9 mouse cellular contexts compared by ENCODE assay signal in the genomic region with DNA sequence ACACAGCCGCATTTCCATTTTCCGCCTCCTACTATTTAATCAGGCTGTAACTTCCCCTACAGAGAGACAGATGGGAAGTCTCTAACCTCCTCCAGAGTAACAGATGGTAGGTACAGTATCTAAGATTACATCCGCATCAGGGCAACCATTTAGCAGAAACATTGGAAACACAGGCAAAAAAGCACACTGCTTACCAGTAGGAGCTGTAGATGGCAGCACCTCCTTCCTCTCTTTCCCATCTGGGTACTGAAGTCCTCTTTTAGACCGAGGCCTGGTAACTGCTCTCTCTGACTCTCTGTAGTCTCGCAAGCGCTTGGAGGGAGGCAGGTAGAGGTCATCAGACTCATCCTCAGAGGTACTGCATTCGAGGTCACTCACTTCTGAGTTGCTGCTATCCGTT. TPM values are rescaled to one million over a fixed set of nuclear protein-coding genes. Genes with fewer than 3 reads are reported as not detected.
A peak's percentile ranks its signal among the peaks of the same experiment; 100 is the strongest.
DNase-seq lines count a peak whose midpoint lies in the region; ATAC-seq and TF ChIP-seq lines count a peak whose summit lies in the region.
"Had no signal": no experiment of that assay in that cellular context is flagged by ENCODE, and none has a peak within 500 bp of the region (broad histone marks: within the 10 kb centered on the region; RNA-seq: fewer than 3 reads in every experiment).

No protein-coding gene starts in this region.

- H3K9ac ChIP-seq in heart, adult 2 months (ENCODE audit: low read depth, low read length) = no peak overlapping the region
- no peak overlapping the region for H3K9ac ChIP-seq in midbrain, embryonic 12.5 days (replicated peaks)
- H3K9ac ChIP-seq: heart, embryonic 13.5 days had no signal

- H3K4me2 ChIP-seq in midbrain, embryonic 12.5 days (replicated peaks) = no peak overlapping the region
- H3K4me2 ChIP-seq: heart, embryonic 13.5 days had no signal

- WGBS in heart, adult 2 months = 65% methylated on average over 8 of the region's 8 CpGs
- 86% methylated on average over 8 of the region's 8 CpGs for WGBS in midbrain, embryonic 12.5 days

- H3K9me3 ChIP-seq in midbrain, embryonic 12.5 days = no peaks in the 10 kb centered on the region
- H3K9me3 ChIP-seq: heart, embryonic 13.5 days had no signal

- no peak overlapping the region for H3K27ac ChIP-seq in heart, adult 2 months
- H3K27ac ChIP-seq in midbrain, embryonic 12.5 days (replicated peaks) = no peak overlapping the region
- H3K27ac ChIP-seq: heart, embryonic 13.5 days had no signal

- DNase-seq in heart, adult 2 months = no peak
- DNase-seq in heart, adult 11 months = no peak
- peak; percentile 5 to 8 for DNase-seq in adrenal gland, postnatal 36 days
- DNase-seq in frontal cortex, postnatal 36 days (ENCODE audit: low spot score in 2 of 2) = peak; percentile 17 to 70
- peak; percentile 77 for DNase-seq in layer of hippocampus, adult 9-11 months
- no peak for DNase-seq in ovary, postnatal 36 days (ENCODE audit: low spot score)
- no peak for DNase-seq in urinary bladder, postnatal 10 days (ENCODE audit: low spot score)

- intact Hi-C loops in heart, adult 2 months (cut with DNase I) = loop anchor here (5.0 kb wide), 1 partner anchor 154 kb away; no protein-coding TSS in a partner anchor

- H3K36me3 ChIP-seq in heart, adult 2 months (ENCODE audit: control insufficient read depth, insufficient read depth, low read length) = no peaks in the 10 kb centered on the region
- H3K36me3 ChIP-seq in midbrain, embryonic 12.5 days = peaks cover 50% of the 10 kb centered on the region

- peak; percentile 62 for TF ChIP-seq CTCF in heart, adult 2 months (IDR thresholded peaks at IDR 0.05)

- H3K4me1 ChIP-seq in heart, adult 2 months (ENCODE audit: control insufficient read depth, insufficient read depth, low read length) = no peaks in the 10 kb centered on the region
- no peaks in the 10 kb centered on the region for H3K4me1 ChIP-seq in midbrain, embryonic 12.5 days
- H3K4me1 ChIP-seq: heart, embryonic 13.5 days had no signal

- no peak for TF ChIP-seq EP300 in heart, adult 2 months (IDR thresholded peaks at IDR 0.05; ENCODE audit: insufficient read depth, low read depth, low read length)

- peak; percentile 68 for ATAC-seq in midbrain, embryonic 12.5 days (ENCODE audit: low FRiP score, low read depth)

- H3K79me2 ChIP-seq in heart, adult 2 months (replicated peaks; ENCODE audit: control insufficient read depth, insufficient read depth, low read length) = no peaks in the 10 kb centered on the region

- TF ChIP-seq POLR2A in heart, adult 2 months (IDR thresholded peaks at IDR 0.05; ENCODE audit: insufficient read depth, low read depth, low read length) = no peak

- no peak overlapping the region for H3K4me3 ChIP-seq in heart, adult 2 months
- H3K4me3 ChIP-seq in midbrain, embryonic 12.5 days = no peak overlapping the region
- H3K4me3 ChIP-seq: heart, embryonic 13.5 days had no signal

- H3K27me3 ChIP-seq in heart, adult 2 months (ENCODE audit: control insufficient read depth, insufficient read depth, low read length) = no peaks in the 10 kb centered on the region
- H3K27me3 ChIP-seq in midbrain, embryonic 12.5 days = no peaks in the 10 kb centered on the region
- H3K27me3 ChIP-seq: heart, embryonic 13.5 days had no signal

RNA-seq across cellular contexts. Expression of a gene that starts 10.4 kb away (rescaled TPM):
- under 1 TPM; 0.14 to 0.29 TPM for total RNA-seq in heart, adult 2 months (2021)
- polyA plus RNA-seq in heart, adult 2 months (2012; rRNA removed) = 0.04 and 0.09 TPM in 2 replicates
- 1 to 10 TPM; 1.2 to 1.4 TPM for total RNA-seq in adrenal gland, postnatal 36 days (2021)
- 39.5 and 41.8 TPM in 2 replicates for polyA plus RNA-seq in midbrain, embryonic 12.5 days (2016; fragmentation: Nextera tagmentation; extraction: Ambion mirVana)

Comparison
In these comparisons a context has a peak if more than half of its experiments do, and no peak if none do; other contexts are left out.
1. DNase-seq: peak in adrenal gland, postnatal 36 days (2 of 2), frontal cortex, postnatal 36 days (2 of 2) and layer of hippocampus, adult 9-11 months (single experiment); none in heart, adult 2 months (0 of 2), heart, adult 11 months (single experiment), ovary, postnatal 36 days (single experiment) and urinary bladder, postnatal 10 days (single experiment).